Mouse (Mus musculus): Measurements from ENCODE around the gene Ythdf2.
A peak's percentile ranks its signal among the peaks of the same experiment; 100 is the strongest.
"Not testable (repeated sequence)": the region's sequence is repeated elsewhere in the genome, so short reads cannot be mapped to it uniquely, and the experiment has no call there.

Ythdf2 gene

GRCm38 (mm10) chr4:132211953-132212734 is at the start of gene Ythdf2:
TSS of gene Ythdf2 (minus strand) at chr4:132212303.
- peak; percentile 96 for DNase-seq

GRCm38 (mm10) chr4:132260404-132261379 is 48.6 kb upstream of the Ythdf2 start:
- DNase-seq: peak; percentile 45

- DNase-seq: no peak
Observed at GRCm38 (mm10) chr4:132259248-132259647, 47.1 kb upstream of the Ythdf2 start.

GRCm38 (mm10) chr4:132256384-132256783 is 44.3 kb upstream of the Ythdf2 start:
- DNase-seq: no peak

DNA sequence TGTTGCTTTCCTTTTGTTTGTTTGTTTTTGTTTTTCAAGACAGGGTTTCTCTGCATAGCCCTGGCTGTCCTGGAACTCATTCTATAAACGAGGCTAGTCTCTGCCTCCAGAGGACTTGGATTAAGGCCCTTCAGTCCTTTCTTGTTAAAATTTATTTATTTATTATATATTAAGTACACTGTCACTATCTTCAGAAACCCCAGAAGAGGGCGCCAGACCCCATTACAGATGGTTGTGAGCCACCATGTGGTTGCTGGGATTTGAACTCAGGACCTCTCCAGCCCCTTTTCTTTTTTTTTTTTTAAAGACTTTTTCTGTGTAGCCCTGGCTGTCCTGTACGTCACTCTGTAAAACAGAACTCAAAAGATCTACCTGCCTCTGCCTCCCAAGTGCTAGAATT is 42.9 kb upstream of the Ythdf2 start:
- no peak for DNase-seq

DNA sequence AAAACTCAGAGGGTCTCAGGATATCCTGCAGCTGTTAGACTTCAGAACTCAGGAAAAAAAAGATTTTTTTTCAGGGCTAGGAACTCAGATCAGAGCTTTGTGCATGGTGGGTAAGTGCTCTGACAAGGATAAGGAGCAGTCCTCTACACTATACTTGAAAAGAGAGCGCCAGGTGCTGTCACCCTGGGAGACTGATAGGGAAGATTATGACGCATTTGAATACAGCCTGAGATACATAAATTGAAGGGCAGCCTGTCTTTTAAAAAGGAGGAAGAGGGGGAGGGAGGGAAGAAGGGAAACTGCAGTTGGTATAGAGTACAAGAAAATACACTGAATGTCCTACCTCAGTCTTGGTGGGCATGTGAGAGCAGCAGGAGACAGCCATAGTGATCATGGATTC is 41.5 kb upstream of the Ythdf2 start:
- no peak for DNase-seq

GRCm38 (mm10) chr4:132253128-132253527 is 41.0 kb upstream of the Ythdf2 start:
- no peak for DNase-seq

DNA sequence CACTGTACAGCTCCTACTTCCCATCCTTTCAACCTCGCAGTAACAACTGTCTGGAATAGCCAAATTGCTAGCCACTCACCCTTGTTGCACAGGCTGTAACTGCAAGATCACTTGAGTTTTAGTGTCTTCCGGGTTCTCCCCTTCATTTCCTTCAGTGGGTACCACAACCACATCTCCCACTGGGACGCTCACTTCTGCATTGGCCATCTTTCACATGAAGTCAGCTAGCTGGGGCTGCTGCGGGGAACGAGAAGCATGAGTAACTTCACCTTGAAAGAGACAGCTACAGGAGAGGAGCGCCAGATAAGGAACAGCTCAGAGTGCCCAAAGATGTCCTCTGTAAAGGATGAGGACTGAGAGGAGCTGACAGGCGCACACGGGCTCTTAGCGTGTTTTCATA is 39.5 kb upstream of the Ythdf2 start:
- DNase-seq: no peak

DNA sequence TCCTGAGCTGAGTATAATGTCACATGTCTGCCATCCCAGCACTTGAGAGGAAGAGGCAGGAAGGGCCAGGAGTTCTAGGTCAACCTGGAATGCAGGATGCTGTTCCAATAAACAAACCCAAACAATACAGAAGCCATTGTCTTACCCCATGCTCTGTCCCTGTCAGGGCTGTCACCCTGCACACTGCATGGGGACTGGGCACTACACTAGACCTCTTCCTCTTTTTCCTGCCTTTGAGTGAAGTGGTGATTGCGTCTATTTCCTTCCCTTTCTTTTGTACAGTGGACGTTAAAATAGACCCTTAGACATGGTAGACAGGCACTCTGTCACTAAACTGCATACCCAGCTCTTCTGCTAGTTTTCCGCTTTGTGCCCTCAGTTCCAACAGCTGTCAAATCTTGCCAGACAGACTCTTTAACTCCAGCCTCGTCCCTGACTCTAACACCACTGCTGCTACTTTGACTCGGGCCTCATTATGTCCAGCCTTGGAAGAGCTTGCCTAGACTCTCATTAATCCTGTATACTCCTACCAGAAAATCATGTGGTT is 35.4 kb upstream of the Ythdf2 start:
- DNase-seq: no peak

DNA sequence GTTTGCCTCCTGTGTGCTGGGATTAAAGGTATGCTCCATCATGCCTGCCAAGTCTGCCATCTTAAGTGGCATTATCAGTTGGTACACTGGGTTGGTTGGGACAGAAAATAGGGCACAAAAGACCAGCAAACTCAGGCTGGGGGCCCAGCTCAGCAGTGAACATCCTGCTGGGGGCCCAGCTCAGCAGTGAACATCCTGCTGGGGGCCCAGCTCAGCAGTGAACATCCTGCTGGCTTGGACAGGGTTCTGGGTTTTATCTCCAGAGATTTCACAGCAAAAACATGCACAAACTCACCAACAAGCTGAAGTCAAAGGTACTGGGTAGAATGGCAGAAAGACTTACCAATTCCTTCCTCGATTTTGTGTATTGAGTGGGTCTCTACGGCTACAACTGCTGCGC is 33.5 kb upstream of the Ythdf2 start:
- DNase-seq: no peak

DNA sequence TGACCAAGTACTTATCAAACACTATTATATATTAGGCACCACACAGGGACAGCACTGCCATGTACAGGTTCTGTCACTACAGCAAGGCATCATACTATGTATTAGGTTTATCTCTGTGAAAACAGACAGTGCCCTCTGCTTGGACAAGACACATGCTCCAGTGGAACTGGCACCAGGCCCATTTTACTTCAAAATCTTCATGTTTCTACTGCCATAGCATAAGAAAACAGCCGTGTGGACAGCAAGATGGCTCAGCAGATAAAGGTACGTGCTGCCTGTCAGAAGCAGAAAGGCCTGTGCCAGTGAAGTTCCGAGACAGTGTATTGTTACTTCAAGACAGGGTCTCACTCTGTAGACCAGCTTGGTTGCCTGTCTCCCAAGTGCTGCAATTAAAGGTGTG is 29.1 kb upstream of the Ythdf2 start:
- DNase-seq: no peak

DNA sequence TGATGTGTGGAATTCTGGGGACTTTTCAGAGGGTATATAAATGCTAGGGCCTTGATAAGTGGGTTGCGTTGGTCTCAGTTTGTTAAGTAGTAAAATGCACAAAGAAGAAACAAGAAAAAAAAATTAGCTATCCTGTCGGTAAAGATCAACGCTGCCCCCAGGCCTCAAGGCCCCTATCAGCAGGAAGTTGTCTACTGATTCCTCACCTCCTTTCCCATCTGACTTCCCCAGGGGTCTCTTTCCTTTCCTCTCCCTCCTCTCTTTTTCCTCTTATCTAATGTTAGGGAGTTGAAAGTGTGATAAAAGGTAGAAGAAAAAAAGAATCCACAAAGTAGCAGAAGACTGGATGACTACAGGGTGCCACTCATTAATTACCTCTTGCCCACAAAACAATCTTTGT is 28.3 kb upstream of the Ythdf2 start:
- no peak for DNase-seq

DNA sequence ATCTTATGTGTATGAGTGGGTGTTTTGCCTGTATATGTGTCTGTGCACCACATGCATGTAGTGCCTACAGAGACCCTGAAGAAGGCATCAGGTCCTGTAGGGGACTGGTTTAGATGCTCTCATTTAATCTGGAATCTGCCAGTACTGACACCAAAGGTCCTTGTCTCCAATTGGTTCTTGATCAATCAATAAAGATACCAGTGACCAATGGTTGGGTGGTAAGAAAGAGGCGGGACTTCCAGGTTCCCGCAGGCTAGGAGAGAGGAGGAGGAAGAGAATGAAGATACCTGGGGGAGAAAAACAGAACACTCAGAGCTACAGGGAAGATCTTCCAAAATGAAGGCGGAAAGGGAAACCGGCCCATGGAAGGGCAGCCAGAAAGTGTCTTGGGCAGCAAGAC is 26.3 kb upstream of the Ythdf2 start:
- no peak for DNase-seq

DNA sequence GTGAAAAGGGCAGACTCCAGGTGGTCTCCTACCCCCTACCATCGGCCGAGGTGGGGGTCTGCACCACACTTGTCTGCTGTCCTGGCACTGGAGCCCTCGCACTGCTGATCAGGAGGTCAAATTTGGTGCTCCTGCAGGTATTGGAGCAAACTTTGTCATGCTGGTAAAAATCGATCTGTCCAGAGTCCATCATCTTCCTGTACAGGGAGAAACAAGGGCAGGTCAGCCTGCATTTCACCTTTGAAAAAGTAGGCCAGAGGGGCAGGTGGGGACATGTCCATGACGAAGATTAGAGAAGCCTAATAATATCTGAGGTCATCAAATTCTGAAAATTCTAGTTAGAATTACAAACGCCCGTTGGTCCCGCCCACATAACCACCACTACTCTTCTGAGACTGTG is 22.6 kb upstream of the Ythdf2 start:
- no peak for DNase-seq

GRCm38 (mm10) chr4:132230422-132230821 is 18.3 kb upstream of the Ythdf2 start:
- no peak for DNase-seq

- not testable (repeated sequence) for DNase-seq
Observed at GRCm38 (mm10) chr4:132222001-132222400, 9.9 kb upstream of the Ythdf2 start.

GRCm38 (mm10) chr4:132218439-132218838 is 6.3 kb upstream of the Ythdf2 start:
- not testable (repeated sequence) for DNase-seq

DNA sequence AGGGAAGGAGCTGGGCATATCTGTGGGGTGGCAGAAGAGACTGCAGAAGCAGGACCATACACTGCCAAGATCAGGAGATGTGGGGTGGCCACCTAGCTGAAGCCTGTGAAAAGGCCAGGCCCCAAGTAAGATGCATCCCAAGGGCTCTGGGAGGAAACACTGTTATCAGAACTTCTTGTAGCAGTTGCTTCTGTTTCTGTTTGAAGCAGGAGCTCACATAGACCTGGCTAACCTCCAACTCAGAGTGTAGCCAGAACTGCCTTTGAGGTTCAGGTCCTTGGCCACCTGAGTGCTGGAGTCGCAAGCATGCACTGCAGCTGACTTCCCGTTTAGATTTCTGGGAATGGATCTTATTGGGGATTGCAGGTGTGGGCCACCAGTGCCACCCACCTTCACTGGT is 5.7 kb upstream of the Ythdf2 start:
- no peak for DNase-seq

DNA sequence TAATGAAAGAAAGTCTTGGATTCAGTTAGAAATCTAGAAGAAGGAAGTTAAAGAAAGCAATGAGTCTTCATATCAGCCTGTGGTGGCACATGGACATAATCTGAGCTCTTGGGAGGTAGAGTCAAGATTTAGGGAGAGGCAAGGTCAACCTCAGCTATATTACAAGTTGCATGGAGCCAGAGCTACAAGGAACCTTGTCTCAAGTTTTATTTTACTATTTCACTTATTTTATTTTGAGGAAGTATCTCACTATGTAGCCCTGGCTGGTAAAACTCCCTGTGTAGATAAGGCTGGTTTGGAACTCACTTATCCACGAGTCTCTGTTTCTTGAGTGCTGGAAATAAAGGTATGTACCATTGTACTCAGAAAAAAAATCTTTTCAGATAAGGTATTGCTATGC is 4.5 kb upstream of the Ythdf2 start:
- no peak for DNase-seq

DNA sequence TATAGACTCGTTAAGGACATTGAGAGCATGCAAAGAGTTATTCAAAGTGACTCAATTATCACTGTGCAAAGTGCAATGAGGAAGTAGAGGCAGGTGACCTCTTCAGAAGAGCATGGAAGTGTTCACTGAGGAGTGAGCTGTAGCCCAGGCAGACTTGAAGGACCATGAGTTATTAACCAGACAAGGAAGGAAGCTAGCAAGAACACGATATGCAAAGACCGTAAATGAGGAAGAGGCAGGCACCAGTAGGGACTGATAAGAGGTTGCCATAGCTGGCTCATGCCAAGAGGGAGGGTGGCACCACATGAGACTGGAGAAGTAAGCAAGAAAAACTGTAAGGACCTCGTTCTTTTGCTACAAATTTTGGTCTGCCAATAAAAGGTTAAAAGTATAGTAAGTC is 2.7 kb upstream of the Ythdf2 start:
- no peak for DNase-seq

- DNase-seq: peak; percentile 20
Observed at GRCm38 (mm10) chr4:132211091-132211942, 786 bp downstream of the Ythdf2 start.

DNA sequence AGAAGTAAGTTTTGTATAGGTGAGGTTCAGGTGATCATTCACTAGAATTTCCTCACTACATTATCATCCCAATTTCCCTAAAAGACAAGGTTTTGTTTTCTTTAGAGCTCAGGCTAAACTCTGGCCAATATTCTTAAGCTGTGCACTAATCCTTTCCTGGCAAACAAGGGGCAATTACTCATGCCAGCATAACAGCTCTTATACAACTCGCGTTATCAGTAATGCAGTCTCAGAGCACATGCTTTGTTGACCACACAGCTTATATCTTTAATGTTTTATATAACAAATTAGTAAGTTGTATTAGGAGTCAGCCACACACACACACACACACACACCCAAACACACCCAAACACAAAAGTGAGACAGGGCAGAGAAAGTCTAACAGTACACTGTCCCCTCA is 1.8 kb downstream of the Ythdf2 start:
- no peak for DNase-seq

GRCm38 (mm10) chr4:132209299-132209698 is 2.8 kb downstream of the Ythdf2 start:
- no peak for DNase-seq

All from right cerebral cortex, postnatal 25 days (tissue).